Mouse (Mus musculus) CD4-positive naive resting alpha-beta T cell, adult 57 days (primary cell): ENCODE data around the gene Prss40. TPM values are rescaled to one million over a fixed set of nuclear protein-coding genes. Genes with fewer than 3 reads are reported as not detected.

Source experiments
- total RNA-seq: library from RNA; stranded (reverse); gene quantifications from one replicate; pipeline ENCODE4 v1.2.4, GENCODE M21; 2023

Gene Prss40
- not detected for total RNA-seq

GRCm38 (mm10) chr1:34560843-34561242, at the start of gene Prss40:
Gene Prss40 (minus strand): TSS chr1:34560943.

GRCm38 (mm10) chr1:34578851-34579781, 18.4 kb upstream of the Prss40 start, which contains the start of gene Amer3:
Gene Amer3 (plus strand): TSS chr1:34579657.

GRCm38 (mm10) chr1:34535043-34535698, 25.6 kb downstream of the Prss40 start, which contains the start of gene Cfc1:
Gene Cfc1 (plus strand): TSS chr1:34535648.

Other genes with a start within 250 kb of the Prss40 start
- gene Ccdc115, start 121.3 kb downstream of the Prss40 start, total RNA-seq: 22.5 TPM
- 99.5 TPM for gene Imp4, start 121.1 kb downstream of the Prss40 start, total RNA-seq
- 202 TPM for gene Ptpn18, start 101.2 kb downstream of the Prss40 start, total RNA-seq
- not detected for gene Prss39, start 62.5 kb downstream of the Prss40 start, total RNA-seq
- gene Cfc1, start 25.3 kb downstream of the Prss40 start, total RNA-seq: not detected
- not detected for gene Amer3, start 18.7 kb upstream of the Prss40 start, total RNA-seq